8 mouse cellular contexts compared by ENCODE assay signal in genomic region chr9:30422940-30423339, GRCm38 (mm10). TPM values are rescaled to one million over a fixed set of nuclear protein-coding genes. Genes with fewer than 3 reads are reported as not detected.
DNase-seq lines count a peak whose midpoint lies in the region; ATAC-seq and TF ChIP-seq lines count a peak whose summit lies in the region.

No protein-coding gene starts in this region.

- DNase-seq in gastrocnemius, adult 18-20 months (ENCODE audit: low spot score): peak; percentile 39
- DNase-seq in gastrocnemius, adult 8-10 months (ENCODE audit: low spot score in 2 of 2): no peak
- DNase-seq in right cerebral cortex, adult 2 months (ENCODE audit: low spot score in 2 of 2): peak; percentile 64 to 66
- no peak for DNase-seq in right cerebral cortex, postnatal 25 days
- DNase-seq in cerebellum, adult 8-10 months: peak; percentile 58
- peak; percentile 51 for DNase-seq in liver, postnatal 0 days
- peak; percentile 32 for DNase-seq in thymus, postnatal 14 days

- no peaks in the 10 kb centered on the region for H3K27me3 ChIP-seq in liver, postnatal 0 days (ENCODE audit: insufficient read depth, low read length)

- no peak overlapping the region for H3K4me2 ChIP-seq in liver, postnatal 0 days (ENCODE audit: low read depth, low read length)

- peaks cover 6% of the 10 kb centered on the region for H3K4me1 ChIP-seq in liver, postnatal 0 days (ENCODE audit: insufficient read depth)

- TF ChIP-seq EP300 in liver, postnatal 0 days (IDR thresholded peaks at IDR 0.05; ENCODE audit: low read depth): no peak

- peak; percentile 81 for TF ChIP-seq CTCF in liver, postnatal 0 days (IDR thresholded peaks at IDR 0.05; ENCODE audit: low read depth)

- H3K9me3 ChIP-seq in liver, postnatal 0 days (ENCODE audit: low read length): no peaks in the 10 kb centered on the region

- 3% methylated on average over 1 of the region's 1 CpGs for WGBS in liver, postnatal 0 days (ENCODE audit: insufficient replicate concordance)

- no peak overlapping the region for H3K9ac ChIP-seq in liver, postnatal 0 days (replicated peaks)

- ATAC-seq in granulocyte monocyte progenitor cell, adult 5-6 weeks (replicated peaks; ENCODE audit: poor library complexity, severe bottlenecking): peak; percentile 54
- no peak for ATAC-seq in liver, postnatal 0 days

- H3K36me3 ChIP-seq in liver, postnatal 0 days (replicated peaks; ENCODE audit: insufficient read depth, low read length): no peaks in the 10 kb centered on the region

- H3K4me3 ChIP-seq in liver, postnatal 0 days (ENCODE audit: low read depth, low read length): no peak overlapping the region

- H3K27ac ChIP-seq in liver, postnatal 0 days (ENCODE audit: low read depth): no peak overlapping the region

RNA-seq across cellular contexts. Expression of gene Snx19, which starts 4.0 kb away (rescaled TPM):
- total RNA-seq in gastrocnemius, adult 18-20 months (2021): 10 to 100 TPM; 22.6 to 22.7 TPM
- 10 to 100 TPM; 22.3 to 27.6 (median 23.2) TPM for total RNA-seq in gastrocnemius, adult 8-10 months (2022)
- total RNA-seq in granulocyte monocyte progenitor cell, adult 5-6 weeks (2014; fragmentation: Nextera tagmentation): 15.5 and 20.8 TPM in 2 replicates
- total RNA-seq in granulocyte monocyte progenitor cell, adult 5-6 weeks (2017): 11.4 and 15.3 TPM in 2 replicates
- polyA plus RNA-seq in liver, postnatal 0 days (2015; fragmentation: Nextera tagmentation; extraction: Ambion mirVana): 3.7 and 4.2 TPM in 2 replicates

Comparison
In these comparisons a context has a peak if more than half of its experiments do, and no peak if none do; other contexts are left out.
1. DNase-seq: peak in gastrocnemius, adult 18-20 months (single experiment), right cerebral cortex, adult 2 months (2 of 2), cerebellum, adult 8-10 months (single experiment), liver, postnatal 0 days (single experiment) and thymus, postnatal 14 days (single experiment); none in gastrocnemius, adult 8-10 months (0 of 2) and right cerebral cortex, postnatal 25 days (single experiment).